In the genomic region with DNA sequence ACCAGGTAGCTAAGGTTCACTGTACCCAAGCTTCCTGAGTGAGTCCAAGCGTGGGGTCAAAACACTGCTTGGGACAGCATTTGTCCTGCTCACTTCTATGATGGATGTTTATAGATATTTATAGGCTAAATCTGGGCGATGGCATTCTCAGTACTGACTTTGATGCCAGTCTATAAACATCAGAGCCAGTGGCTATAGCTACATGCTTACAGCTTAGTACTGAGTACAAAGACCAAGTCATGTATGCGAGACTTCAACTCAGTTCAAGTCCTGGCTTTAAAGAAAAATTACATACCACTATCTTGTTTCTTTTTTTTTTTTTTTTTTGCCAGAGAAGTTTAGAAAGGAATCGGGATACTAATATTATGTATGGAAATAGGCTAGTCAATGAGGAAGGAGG, we compare ENCODE assay signal across 15 mouse cellular contexts. TPM values are rescaled to one million over a fixed set of nuclear protein-coding genes. Genes with fewer than 3 reads are reported as not detected.
DNase-seq lines count a peak whose midpoint lies in the region; ATAC-seq and TF ChIP-seq lines count a peak whose summit lies in the region.
"Had no signal": no experiment of that assay in that cellular context is flagged by ENCODE, and none has a peak within 500 bp of the region (broad histone marks: within the 10 kb centered on the region; RNA-seq: fewer than 3 reads in every experiment).

No protein-coding gene starts in this region.

- H3K4me1 ChIP-seq in heart, embryonic 15.5 days (replicated peaks): peaks cover 21% of the 10 kb centered on the region
- H3K4me1 ChIP-seq in forebrain, embryonic 12.5 days: peaks cover 29% of the 10 kb centered on the region
- H3K4me1 ChIP-seq in hindbrain, embryonic 14.5 days (replicated peaks; ENCODE audit: control insufficient read depth, insufficient read depth, low read length): peaks cover 14% of the 10 kb centered on the region; the same call in 1 of the 2 replicates
- no peaks in the 10 kb centered on the region for H3K4me1 ChIP-seq in midbrain, postnatal 0 days (ENCODE audit: insufficient read depth, low read length)
- H3K4me1 ChIP-seq: liver, embryonic 12.5 days had no signal

- H3K4me3 ChIP-seq in heart, embryonic 15.5 days: no peak overlapping the region
- no peak overlapping the region for H3K4me3 ChIP-seq in forebrain, embryonic 12.5 days (replicated peaks)
- H3K4me3 ChIP-seq in hindbrain, embryonic 14.5 days (replicated peaks; ENCODE audit: low read length): no peak overlapping the region
- H3K4me3 ChIP-seq in midbrain, postnatal 0 days (ENCODE audit: low read depth, low read length): no peak overlapping the region
- H3K4me3 ChIP-seq: liver, embryonic 12.5 days had no signal

- TF ChIP-seq CTCF in midbrain, postnatal 0 days (IDR thresholded peaks at IDR 0.05): no peak

- peak overlapping the region; percentile 25; the same call in 1 of the 2 replicates for H3K9ac ChIP-seq in heart, embryonic 15.5 days
- H3K9ac ChIP-seq in forebrain, embryonic 12.5 days: no peak overlapping the region
- no peak overlapping the region for H3K9ac ChIP-seq in hindbrain, embryonic 14.5 days
- H3K9ac ChIP-seq in midbrain, postnatal 0 days (replicated peaks; ENCODE audit: low read length, poor library complexity, severe bottlenecking): no peak overlapping the region
- H3K9ac ChIP-seq: liver, embryonic 12.5 days had no signal

- H3K4me2 ChIP-seq in heart, embryonic 15.5 days: no peak overlapping the region
- H3K4me2 ChIP-seq in forebrain, embryonic 12.5 days: no peak overlapping the region
- no peak overlapping the region for H3K4me2 ChIP-seq in hindbrain, embryonic 14.5 days (replicated peaks)
- no peak overlapping the region for H3K4me2 ChIP-seq in midbrain, postnatal 0 days (ENCODE audit: low read depth, low read length, poor library complexity, severe bottlenecking)
- H3K4me2 ChIP-seq: liver, embryonic 12.5 days had no signal

- H3K27ac ChIP-seq in heart, embryonic 15.5 days: peak overlapping the region; percentile 74; the same call in 1 of the 2 replicates
- peak overlapping the region; percentile 87 for H3K27ac ChIP-seq in forebrain, embryonic 12.5 days
- H3K27ac ChIP-seq in hindbrain, embryonic 14.5 days: peak overlapping the region; percentile 78
- H3K27ac ChIP-seq in midbrain, postnatal 0 days (ENCODE audit: low read depth, low read length): peak overlapping the region; percentile 73
- H3K27ac ChIP-seq: liver, embryonic 12.5 days had no signal

- 81% methylated on average over 4 of the region's 4 CpGs for WGBS in heart, embryonic 15.5 days
- WGBS in forebrain, embryonic 12.5 days: 56% methylated on average over 4 of the region's 4 CpGs
- WGBS in hindbrain, embryonic 14.5 days: 36% methylated on average over 4 of the region's 4 CpGs
- 46% methylated on average over 4 of the region's 4 CpGs for WGBS in midbrain, postnatal 0 days

- peaks cover 55% of the 10 kb centered on the region for H3K36me3 ChIP-seq in heart, embryonic 15.5 days
- H3K36me3 ChIP-seq in forebrain, embryonic 12.5 days (replicated peaks): peaks cover 65% of the 10 kb centered on the region
- H3K36me3 ChIP-seq in hindbrain, embryonic 14.5 days (replicated peaks; ENCODE audit: control insufficient read depth, insufficient read depth): peaks cover 88% of the 10 kb centered on the region
- peaks cover 15% of the 10 kb centered on the region; the same call in 1 of the 2 replicates for H3K36me3 ChIP-seq in midbrain, postnatal 0 days (ENCODE audit: insufficient read depth, low read length)

- intact Hi-C loops in heart, postnatal 36 days (cut with DNase I): no loop called here

- H3K27me3 ChIP-seq in heart, embryonic 15.5 days: no peaks in the 10 kb centered on the region
- H3K27me3 ChIP-seq in forebrain, embryonic 12.5 days: no peaks in the 10 kb centered on the region
- no peaks in the 10 kb centered on the region for H3K27me3 ChIP-seq in hindbrain, embryonic 14.5 days (ENCODE audit: control insufficient read depth, insufficient read depth, low read length)
- H3K27me3 ChIP-seq in midbrain, postnatal 0 days (ENCODE audit: insufficient read depth, low read length): no peaks in the 10 kb centered on the region
- H3K27me3 ChIP-seq: liver, embryonic 12.5 days; Patski had no signal

- DNase-seq in heart, postnatal 36 days: no peak
- no peak for DNase-seq in hindbrain, embryonic 14.5 days (ENCODE audit: low spot score)
- DNase-seq in midbrain, postnatal 0 days (ENCODE audit: low spot score): no peak
- no peak for DNase-seq in thymus, postnatal 4 days
- DNase-seq in left cerebral cortex, adult 8-10 months (ENCODE audit: low spot score in 2 of 2): no peak
- DNase-seq: adrenal gland, adult 8-10 months; cerebellum, postnatal 36 days; gastrocnemius, postnatal 36 days; kidney, postnatal 25 days; lung, postnatal 4 days; right cerebral cortex, postnatal 4 days had no signal

- ATAC-seq in heart, embryonic 15.5 days (replicated peaks; ENCODE audit: insufficient number of reproducible peaks, insufficient read depth, low FRiP score, low read depth): no peak
- ATAC-seq in forebrain, embryonic 12.5 days (ENCODE audit: low FRiP score): peak; percentile 21; the same call in 1 of the 2 replicates
- ATAC-seq in hindbrain, embryonic 14.5 days (ENCODE audit: low FRiP score): no peak
- no peak for ATAC-seq in midbrain, postnatal 0 days (ENCODE audit: low FRiP score)
- ATAC-seq: liver, embryonic 12.5 days had no signal

- H3K9me3 ChIP-seq in heart, embryonic 15.5 days (replicated peaks): no peaks in the 10 kb centered on the region
- H3K9me3 ChIP-seq in forebrain, embryonic 12.5 days: no peaks in the 10 kb centered on the region
- no peaks in the 10 kb centered on the region for H3K9me3 ChIP-seq in hindbrain, embryonic 14.5 days (ENCODE audit: control insufficient read depth, low read length)
- H3K9me3 ChIP-seq in midbrain, postnatal 0 days (ENCODE audit: low read length): no peaks in the 10 kb centered on the region
- H3K9me3 ChIP-seq: liver, embryonic 12.5 days had no signal

RNA-seq across cellular contexts. Expression of gene Kif1b, which starts 52.7 kb away (rescaled TPM):
- polyA plus RNA-seq in heart, embryonic 15.5 days (2015; fragmentation: Nextera tagmentation; extraction: Ambion mirVana): 39.4 and 42.8 TPM in 2 replicates
- 100 to 1,000 TPM; 148 to 157 TPM for total RNA-seq in heart, postnatal 36 days (2021)
- polyA plus RNA-seq in forebrain, embryonic 12.5 days (2016; fragmentation: Nextera tagmentation; extraction: Ambion mirVana): 123 and 124 TPM in 2 replicates
- 188 and 194 TPM in 2 replicates for polyA plus RNA-seq in hindbrain, embryonic 14.5 days (2014; fragmentation: Nextera tagmentation; extraction: Ambion mirVana)
- total RNA-seq in midbrain, postnatal 0 days (2014; rRNA removed): 308 and 425 TPM in 2 replicates
- 183 and 215 TPM in 2 replicates for polyA plus RNA-seq in midbrain, postnatal 0 days (2015; fragmentation: Nextera tagmentation; extraction: Ambion mirVana)
- total RNA-seq in left cerebral cortex, adult 8-10 months (2022): 100 to 1,000 TPM; 419 to 466 (median 440) TPM
